Mouse (Mus musculus) cerebellum, postnatal 36 days (tissue): ENCODE measurements at regions not wholly inside any gene's neighbourhood (a gene's known extent, or its start where the extent isn't known, plus 50 kb on each side); places are given as distances from the start of the nearest gene placed in this dataset.

Source experiments
- DNase-seq, 2 experiments: peaks; one replicate each; pipeline ENCODE4 v3.0.0; 2021 to 2022; ENCODE audit warnings: mixed read lengths in 2 of 2

GRCm38 (mm10) chr13:33721851-33722250, 60.6 kb downstream of the Serpinb6d start:
- no peak for DNase-seq

GRCm38 (mm10) chr13:33762293-33763125, 80.7 kb downstream of the Serpinb6e start:
- peak; percentile 57 to 70 for DNase-seq

DNA sequence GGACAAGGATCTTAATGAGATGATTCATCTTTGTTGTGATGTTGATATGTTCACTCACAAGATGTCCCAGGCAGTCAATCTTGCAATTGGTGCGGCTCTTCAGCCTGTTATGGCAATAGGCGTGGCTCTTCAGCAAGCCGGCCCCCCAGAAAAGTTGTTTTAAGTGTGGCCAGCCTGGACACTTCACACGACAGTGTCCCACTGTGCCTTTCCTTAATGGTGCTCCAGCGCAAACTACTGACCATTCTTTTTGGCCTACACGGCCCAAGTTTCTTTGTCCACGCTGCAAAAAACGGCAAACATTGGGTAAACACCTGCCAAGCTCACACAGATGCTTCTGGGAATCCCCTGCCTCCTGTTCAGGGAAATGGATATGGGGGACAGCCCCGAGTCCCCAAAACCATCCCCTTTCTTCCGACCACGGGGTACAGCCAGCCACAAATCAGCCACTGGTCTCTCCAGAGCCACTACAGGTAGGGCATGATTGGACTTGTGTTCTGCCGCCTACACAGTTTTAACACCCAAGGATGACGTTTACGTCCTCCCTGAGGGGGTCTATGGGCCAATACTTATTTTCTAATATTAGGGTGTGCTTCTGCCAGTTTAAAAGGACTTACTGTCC, 79.8 kb downstream of the Serpinb6e start:
- DNase-seq, result no peak
